8 mouse cellular contexts compared by ENCODE assay signal in the genomic region with DNA sequence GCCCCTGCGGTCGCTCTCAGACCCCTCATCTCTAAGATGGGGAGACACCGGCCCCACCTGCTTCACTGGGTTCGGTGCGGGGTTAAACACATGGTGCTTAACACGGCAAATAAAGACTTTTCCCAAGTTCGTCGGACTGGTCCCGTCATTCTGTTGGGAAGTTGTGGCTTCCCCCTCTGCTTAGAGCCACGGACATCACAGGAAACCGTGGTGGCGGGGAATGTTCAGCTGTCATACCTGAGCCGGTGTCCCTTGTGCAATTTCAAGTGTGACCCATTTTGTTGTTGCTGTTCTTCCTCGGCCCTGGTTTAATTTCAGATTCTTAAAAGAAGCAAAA. TPM values are rescaled to one million over a fixed set of nuclear protein-coding genes. Genes with fewer than 3 reads are reported as not detected.
DNase-seq lines count a peak whose midpoint lies in the region; ATAC-seq and TF ChIP-seq lines count a peak whose summit lies in the region.

No protein-coding gene starts in this region.

- H3K36me3 ChIP-seq in liver, adult 2 months (ENCODE audit: control insufficient read depth, insufficient read depth, low read length): no peaks in the 10 kb centered on the region
- no peaks in the 10 kb centered on the region for H3K36me3 ChIP-seq in hindbrain, embryonic 15.5 days
- H3K36me3 ChIP-seq in midbrain, embryonic 13.5 days: peaks cover 23% of the 10 kb centered on the region

- H3K27ac ChIP-seq in liver, adult 2 months (replicated peaks; ENCODE audit: insufficient read depth, low read depth, low read length): peak overlapping the region; percentile 75
- peak overlapping the region; percentile 74 for H3K27ac ChIP-seq in brown adipose tissue, adult 24 weeks (replicated peaks; ENCODE audit: low read depth, low read length)
- H3K27ac ChIP-seq in hindbrain, embryonic 15.5 days (replicated peaks): peak overlapping the region; percentile 85
- peak overlapping the region; percentile 72 for H3K27ac ChIP-seq in midbrain, embryonic 13.5 days

- peaks cover 16% of the 10 kb centered on the region for H3K4me1 ChIP-seq in liver, adult 2 months (ENCODE audit: control insufficient read depth, insufficient read depth, low read length)
- peaks cover 4% of the 10 kb centered on the region; the same call in 1 of the 2 replicates for H3K4me1 ChIP-seq in brown adipose tissue, adult 24 weeks (ENCODE audit: control insufficient read depth, insufficient read depth, insufficient read length, low read length)
- peaks cover 20% of the 10 kb centered on the region for H3K4me1 ChIP-seq in hindbrain, embryonic 15.5 days (replicated peaks)
- peaks cover 24% of the 10 kb centered on the region for H3K4me1 ChIP-seq in midbrain, embryonic 13.5 days (replicated peaks)

- under 1% methylated on average over 14 of the region's 14 CpGs for WGBS in liver, adult 2 months
- under 1% methylated on average over 14 of the region's 14 CpGs for WGBS in hindbrain, embryonic 15.5 days
- WGBS in midbrain, embryonic 13.5 days: 0% methylated on average over 14 of the region's 14 CpGs

- no peaks in the 10 kb centered on the region for H3K9me3 ChIP-seq in hindbrain, embryonic 15.5 days
- no peaks in the 10 kb centered on the region for H3K9me3 ChIP-seq in midbrain, embryonic 13.5 days

- no peak for ATAC-seq in hindbrain, embryonic 15.5 days (ENCODE audit: low FRiP score, low read depth)
- ATAC-seq in midbrain, embryonic 13.5 days: no peak

- peak; percentile 46 for DNase-seq in liver, adult 2 months (ENCODE audit: extremely low read depth, low read depth, low spot score)
- no peak for DNase-seq in liver
- DNase-seq in yolk sac, embryonic 10.5 days (ENCODE audit: low spot score): no peak
- DNase-seq in spleen, postnatal 10 days (ENCODE audit: low spot score in 2 of 2): no peak
- no peak for DNase-seq in kidney, postnatal 4 days

- no peak for TF ChIP-seq POLR2A in liver, adult 2 months (IDR thresholded peaks at IDR 0.05; ENCODE audit: extremely low read depth, insufficient read depth, low read length)

- H3K4me2 ChIP-seq in hindbrain, embryonic 15.5 days: peak overlapping the region; percentile 68
- H3K4me2 ChIP-seq in midbrain, embryonic 13.5 days (replicated peaks): peak overlapping the region; percentile 82

- H3K4me3 ChIP-seq in liver, adult 2 months (ENCODE audit: insufficient read depth, low read depth, low read length): peak overlapping the region; percentile 89
- H3K4me3 ChIP-seq in brown adipose tissue, adult 24 weeks (ENCODE audit: insufficient read depth, low read depth, low read length): peak overlapping the region; percentile 87
- peak overlapping the region; percentile 92 for H3K4me3 ChIP-seq in hindbrain, embryonic 15.5 days
- peak overlapping the region; percentile 90 for H3K4me3 ChIP-seq in midbrain, embryonic 13.5 days (replicated peaks)

- peak overlapping the region; percentile 93 for H3K9ac ChIP-seq in liver, adult 2 months (ENCODE audit: low read depth, low read length)
- peak overlapping the region; percentile 93 for H3K9ac ChIP-seq in hindbrain, embryonic 15.5 days
- peak overlapping the region; percentile 96 for H3K9ac ChIP-seq in midbrain, embryonic 13.5 days (replicated peaks)

- peaks cover 24% of the 10 kb centered on the region for H3K79me2 ChIP-seq in liver, adult 2 months (ENCODE audit: control insufficient read depth, insufficient read depth, low read length)

- no peak for TF ChIP-seq CTCF in liver, adult 2 months (IDR thresholded peaks at IDR 0.05; ENCODE audit: low read depth, low read length)

- no peaks in the 10 kb centered on the region for H3K27me3 ChIP-seq in liver, adult 2 months (ENCODE audit: control insufficient read depth, insufficient read depth, low read length)
- no peaks in the 10 kb centered on the region for H3K27me3 ChIP-seq in hindbrain, embryonic 15.5 days
- H3K27me3 ChIP-seq in midbrain, embryonic 13.5 days: no peaks in the 10 kb centered on the region

RNA-seq across cellular contexts. Expression of gene Pitpnb, which starts 0.5 kb away (rescaled TPM):
- total RNA-seq in liver, adult 2 months (2014; rRNA removed): 19.3 and 23.4 TPM in 2 replicates
- polyA plus RNA-seq in liver, adult 2 months (2012; rRNA removed): 45.2 and 48.6 TPM in 2 replicates
- 56.3 and 74.1 TPM in 2 replicates for polyA plus RNA-seq in brown adipose tissue, adult 24 weeks (2012; ENCODE audit: insufficient read depth, insufficient read length, missing spikeins)
- 94.8 and 94.9 TPM in 2 replicates for polyA plus RNA-seq in hindbrain, embryonic 15.5 days (2015; fragmentation: Nextera tagmentation; extraction: Ambion mirVana)
- polyA plus RNA-seq in midbrain, embryonic 13.5 days (2015; fragmentation: Nextera tagmentation; extraction: Ambion mirVana): 101 and 106 TPM in 2 replicates
